Mouse (Mus musculus) heart, embryonic 16.5 days (tissue): ENCODE results near the gene Foxl1. TPM values are rescaled to one million over a fixed set of nuclear protein-coding genes. Genes with fewer than 3 reads are reported as not detected.
A peak's percentile ranks its signal among the peaks of the same experiment; 100 is the strongest.

ENCODE experiments used
- ATAC-seq: fragments of 200-750 bp; cut with Nextera tagmentation; replicated peaks from 2 replicates; pipeline ENCODE4 v1.8.0; 2017; ENCODE audit warnings: moderate number of reproducible peaks; ENCODE audit not compliant: insufficient read depth, low FRiP score; ENCODE audit errors: extremely low read depth
- H3K27ac ChIP-seq: fragments of 300-500 bp; sonication (generic); 2 replicates; pipeline ENCODE4 v1.5.1; 2014; ENCODE audit warnings: mild to moderate bottlenecking, low read length, control low read depth, moderate library complexity
- H3K27me3 ChIP-seq: fragments of 300-500 bp; sonication (generic); 2 replicates; pipeline ENCODE4 v1.6.1; 2014; ENCODE audit warnings: low read length, mixed read lengths; ENCODE audit not compliant: control insufficient read depth, insufficient read depth
- H3K36me3 ChIP-seq: fragments of 300-500 bp; sonication (generic); 2 replicates; pipeline ENCODE4 v1.6.1; 2014; ENCODE audit not compliant: control insufficient read depth, insufficient read depth
- H3K4me1 ChIP-seq: fragments of 300-500 bp; sonication (generic); 2 replicates; pipeline ENCODE4 v1.6.1; 2014; ENCODE audit warnings: low read length, mixed read lengths; ENCODE audit not compliant: control insufficient read depth, insufficient read depth
- H3K4me2 ChIP-seq: fragments of 300-500 bp; sonication (generic); 2 replicates; pipeline ENCODE4 v1.6.1; 2014; ENCODE audit warnings: low read depth, mild to moderate bottlenecking, control low read depth, low read length
- H3K4me3 ChIP-seq: fragments of 300-500 bp; sonication (generic); 2 replicates; pipeline ENCODE4 v1.5.1; 2014; ENCODE audit warnings: mild to moderate bottlenecking, control low read depth, low read length
- H3K9ac ChIP-seq: fragments of 300-500 bp; sonication (generic); 2 replicates; pipeline ENCODE4 v1.6.1; 2014; ENCODE audit warnings: low read length, control low read depth
- H3K9me3 ChIP-seq: fragments of 300-500 bp; sonication (generic); replicated peaks from 2 replicates; pipeline ENCODE4 v1.6.1; 2016; ENCODE audit warnings: low read length; ENCODE audit not compliant: control insufficient read depth
- WGBS: fragments of 180-500 bp; shearing (Covaris S2); extraction: QIAGEN DNeasy Blood & Tissue Kit; methylation state at CpG from one replicate; pipeline ENCODE4 v1.1.7; 2014; 5-methylcytosine and 5-hydroxymethylcytosine counted together
- microRNA-seq: library from miRNA; unstranded; fragments of <30 nt; microRNA quantifications from one replicate; pipeline ENCODE4, GENCODE M21; 2017
- polyA plus RNA-seq: library from polyadenylated mRNA; unstranded; fragments of >200 nt; fragmentation: Nextera tagmentation; extraction: Ambion mirVana; gene quantifications from 2 replicates; pipeline ENCODE4 v1.2.1, GENCODE M21; 2015

The Foxl1 gene
- polyA plus RNA-seq, 1 experiment from 2014 or later, result 0.49 TPM

GRCm38 (mm10) chr8:121176291-121176690, 48.6 kb downstream of the Foxl1 start:
- 24% methylated on average over 3 of the region's 3 CpGs for WGBS
- no peaks in the 10 kb centered on the region for H3K36me3 ChIP-seq
- H3K27me3 ChIP-seq, result no peaks in the 10 kb centered on the region
- ATAC-seq, result 0 out of 2 replicates have a peak, but pooled peaks have one; percentile 35
- no peak overlapping the region for H3K27ac ChIP-seq
- H3K9ac ChIP-seq, result no peak overlapping the region
- H3K4me2 ChIP-seq, result no peak overlapping the region
- no peaks in the 10 kb centered on the region for H3K9me3 ChIP-seq
- H3K4me1 ChIP-seq, result peaks cover 2% of the 10 kb centered on the region; the same call in 1 of the 2 replicates
- no peak overlapping the region for H3K4me3 ChIP-seq

Small RNA genes lying within 50 kb of the gene (microRNA-seq; reads per million reads assigned to microRNA genes)
- gene Gm27530, result not detected

Other genes with a start within 250 kb of the Foxl1 start
- 1.9 and 8.9 TPM in 2 replicates for gene Foxf1, start 43.6 kb upstream of the Foxl1 start, polyA plus RNA-seq
- 32.1 and 32.3 TPM in 2 replicates for gene Mthfsd, start 19.5 kb upstream of the Foxl1 start, polyA plus RNA-seq
- gene Foxc2, start 11.8 kb upstream of the Foxl1 start, polyA plus RNA-seq, result 3.5 and 4.4 TPM in 2 replicates